Mouse (Mus musculus) intestine, embryonic 14.5 days (tissue): ENCODE measurements around the gene Lmntd2. TPM values are rescaled to one million over a fixed set of nuclear protein-coding genes. Genes with fewer than 3 reads are reported as not detected.
A peak's percentile ranks its signal among the peaks of the same experiment; 100 is the strongest.
"Not testable (repeated sequence)": the region's sequence is repeated elsewhere in the genome, so short reads cannot be mapped to it uniquely, and the experiment has no call there.

Experiments used
- ATAC-seq: fragments of 200-750 bp; cut with Nextera tagmentation; replicated peaks from 2 replicates; pipeline ENCODE4 v1.8.0; 2017; ENCODE audit warnings: low read depth, moderate number of reproducible peaks, moderate TSS enrichment, moderate library complexity; ENCODE audit not compliant: low FRiP score, low TSS enrichment
- DNase-seq: peaks from one replicate; pipeline ENCODE4 v3.0.0-alpha.2; 2018; ENCODE audit warnings: low spot score
- H3K27ac ChIP-seq: fragments of 300-500 bp; sonication (generic); 2 replicates; pipeline ENCODE4 v1.5.1; 2014; ENCODE audit warnings: low read depth, mild to moderate bottlenecking, control low read depth
- H3K27me3 ChIP-seq: fragments of 300-500 bp; sonication (generic); replicated peaks from 2 replicates; pipeline ENCODE4 v1.6.1; 2014; ENCODE audit warnings: low read length, control low read depth; ENCODE audit not compliant: control insufficient read depth, insufficient read depth
- H3K36me3 ChIP-seq: fragments of 300-500 bp; sonication (generic); 2 replicates; pipeline ENCODE4 v1.6.1; 2014; ENCODE audit warnings: low read length, control low read depth; ENCODE audit not compliant: control insufficient read depth, insufficient read depth
- H3K4me1 ChIP-seq: fragments of 300-500 bp; sonication (generic); replicated peaks from 2 replicates; pipeline ENCODE4 v1.6.1; 2014; ENCODE audit warnings: low read length, control low read depth, mixed read lengths; ENCODE audit not compliant: control insufficient read depth, insufficient read depth
- H3K4me2 ChIP-seq: fragments of 300-500 bp; sonication (generic); 2 replicates; pipeline ENCODE4 v1.6.1; 2014; ENCODE audit warnings: low read length
- H3K4me3 ChIP-seq: fragments of 300-500 bp; sonication (generic); 2 replicates; pipeline ENCODE4 v1.5.1; 2014; ENCODE audit warnings: low read depth, low read length, control low read depth, mixed read lengths
- H3K9ac ChIP-seq: fragments of 300-500 bp; sonication (generic); 2 replicates; pipeline ENCODE4 v1.6.1; 2014; ENCODE audit warnings: mild to moderate bottlenecking, low read length
- H3K9me3 ChIP-seq: fragments of 300-500 bp; sonication (generic); 2 replicates; pipeline ENCODE4 v1.6.1; 2016; ENCODE audit warnings: low read length, control low read depth; ENCODE audit not compliant: control insufficient read depth
- WGBS: fragments of 180-500 bp; shearing (Covaris S2); extraction: QIAGEN DNeasy Blood & Tissue Kit; methylation state at CpG from one replicate; pipeline ENCODE4 v1.1.7; 2014; 5-methylcytosine and 5-hydroxymethylcytosine counted together
- polyA plus RNA-seq: library from polyadenylated mRNA; unstranded; fragments of >200 nt; fragmentation: Nextera tagmentation; extraction: Ambion mirVana; gene quantifications from 2 replicates; pipeline ENCODE4 v1.2.1, GENCODE M21; 2014

The Lmntd2 gene
- 2.7 and 2.8 TPM in 2 replicates for polyA plus RNA-seq

DNA sequence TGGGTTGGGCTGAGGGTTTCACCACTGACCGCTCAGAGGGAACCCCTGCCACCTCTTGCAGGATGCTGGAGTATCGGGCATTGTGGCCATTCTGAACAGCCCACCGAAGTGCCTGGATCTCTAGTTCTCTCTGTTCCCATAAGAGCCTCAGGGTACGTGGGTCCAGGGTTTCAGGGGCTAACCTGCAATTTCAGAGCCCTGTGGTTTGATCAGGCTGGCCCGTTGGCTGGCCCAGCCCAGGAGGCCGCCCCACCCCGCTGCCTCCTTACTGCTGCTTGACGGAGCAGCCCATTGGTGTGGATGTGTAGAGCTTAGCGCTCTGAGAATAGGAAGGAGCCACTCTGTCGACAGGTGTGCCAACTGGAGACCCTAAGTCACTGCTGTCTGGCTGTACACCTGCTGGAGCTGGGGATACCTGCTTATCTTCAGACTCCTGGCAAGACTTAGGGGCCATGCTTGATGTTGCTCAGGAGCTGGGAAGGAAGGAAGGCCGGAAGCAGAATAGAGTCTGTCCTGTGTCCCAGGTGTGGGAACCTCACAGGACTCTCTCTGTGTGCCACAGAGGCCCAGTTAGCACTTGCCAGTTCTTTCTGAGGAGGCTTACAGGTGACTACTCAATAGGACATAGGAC, at the start of gene Lmntd2:
TSS of gene Lmntd2 (minus strand) at position 476 of the 631 bp plus-strand sequence.
- ATAC-seq (no peak), DNase-seq (no peak)
- Histone ChIP-seq H3K4me3 (peak within 1 kb of the TSS; percentile 62), H3K9me3 (no peaks in the 10 kb centered on the region), H3K9ac (peak within 1 kb of the TSS; percentile 64), H3K36me3 (peaks cover 4% of the 10 kb centered on the region; the same call in 1 of the 2 replicates), H3K4me2 (peak within 1 kb of the TSS; percentile 84), H3K4me1 (peaks cover 14% of the 10 kb centered on the region; the same call in 1 of the 2 replicates), H3K27ac (peak within 1 kb of the TSS; percentile 85), H3K27me3 (no peaks in the 10 kb centered on the region)
- 89% methylated on average over 11 of the region's 11 CpGs for WGBS

DNA sequence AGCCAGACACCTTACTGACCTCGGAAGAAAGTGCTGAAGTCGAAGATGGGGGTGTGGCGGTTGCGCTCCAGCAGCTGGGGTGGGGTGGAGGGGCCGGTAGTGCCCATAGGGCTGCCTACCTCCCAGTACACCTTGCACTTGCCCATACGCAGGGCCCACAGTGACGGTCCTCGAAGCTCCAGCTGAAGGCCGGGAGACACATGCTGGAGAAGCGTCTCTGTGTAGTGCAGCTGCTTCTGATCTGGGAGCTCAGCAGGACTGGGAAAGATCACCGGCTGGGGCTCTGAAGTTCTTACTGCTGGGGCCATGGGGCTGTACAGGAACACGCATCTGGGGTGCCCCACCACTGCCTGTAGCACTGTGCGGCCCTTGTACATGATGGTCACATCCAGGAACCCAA, 49.8 kb upstream of the Lmntd2 start:
- H3K27ac ChIP-seq, result no peak overlapping the region
- peaks cover 9% of the 10 kb centered on the region; the same call in 1 of the 2 replicates for H3K4me1 ChIP-seq
- no peak overlapping the region for H3K4me3 ChIP-seq
- ATAC-seq (no peak), DNase-seq (no peak)
- peaks cover 59% of the 10 kb centered on the region for H3K36me3 ChIP-seq
- no peaks in the 10 kb centered on the region for H3K9me3 ChIP-seq
- no peak overlapping the region for H3K9ac ChIP-seq
- no peak overlapping the region for H3K4me2 ChIP-seq
- H3K27me3 ChIP-seq, result no peaks in the 10 kb centered on the region
- 85% methylated on average over 13 of the region's 13 CpGs for WGBS

DNA sequence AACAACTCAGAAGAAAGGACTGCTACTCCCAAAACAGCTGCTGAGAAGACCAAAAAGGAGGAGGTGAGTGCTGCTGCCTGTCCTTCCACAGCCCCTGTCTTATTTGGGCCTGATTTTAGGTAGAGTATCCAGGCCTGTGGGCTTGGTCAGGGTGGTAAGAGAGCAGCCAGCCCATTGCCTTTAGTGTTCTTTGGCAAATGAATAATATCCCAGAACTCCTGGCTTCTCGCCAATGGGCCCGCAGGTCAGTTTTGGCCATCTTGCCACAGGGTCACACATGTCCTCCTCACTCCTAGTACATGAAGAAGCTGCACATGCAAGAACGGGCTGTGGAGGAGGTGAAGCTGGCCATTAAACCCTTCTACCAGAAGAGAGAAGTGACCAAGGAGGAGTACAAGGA, 47.6 kb upstream of the Lmntd2 start:
- no peak for DNase-seq
- H3K4me2 ChIP-seq, result no peak overlapping the region
- no peak for ATAC-seq
- H3K27ac ChIP-seq, result no peak overlapping the region
- H3K9ac ChIP-seq, result no peak overlapping the region
- peaks cover 7% of the 10 kb centered on the region; the same call in 1 of the 2 replicates for H3K4me1 ChIP-seq
- WGBS, result 90% methylated on average over 3 of the region's 3 CpGs
- no peaks in the 10 kb centered on the region for H3K9me3 ChIP-seq
- no peak overlapping the region for H3K4me3 ChIP-seq
- H3K36me3 ChIP-seq, result peaks cover 81% of the 10 kb centered on the region
- H3K27me3 ChIP-seq, result no peaks in the 10 kb centered on the region

DNA sequence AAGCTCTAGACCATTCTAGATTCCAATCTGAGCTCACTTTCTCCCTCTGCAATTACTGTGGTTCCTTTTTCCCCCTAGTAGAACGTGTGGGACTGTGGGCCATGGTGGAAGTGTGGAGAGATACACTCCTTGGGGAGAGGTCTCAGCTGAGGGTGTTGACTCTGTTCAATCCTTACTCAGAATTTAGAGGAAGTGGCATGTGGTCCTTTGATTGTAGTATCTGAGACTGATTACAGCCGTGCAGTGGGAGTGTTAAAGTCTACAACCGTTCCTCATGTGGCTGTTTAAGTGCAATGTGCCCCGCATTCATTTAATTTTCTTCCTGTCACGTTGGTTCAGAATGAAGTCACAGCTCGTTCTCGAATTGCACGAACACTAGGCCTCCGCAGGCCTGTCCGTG, 42.3 kb upstream of the Lmntd2 start:
- no peak for DNase-seq
- Histone ChIP-seq H3K4me3 (no peak overlapping the region), H3K4me2 (no peak overlapping the region), H3K36me3 (peaks cover 96% of the 10 kb centered on the region), H3K27ac (no peak overlapping the region), H3K27me3 (no peaks in the 10 kb centered on the region), H3K4me1 (no peaks in the 10 kb centered on the region), H3K9me3 (no peaks in the 10 kb centered on the region), H3K9ac (no peak overlapping the region)
- 90% methylated on average over 10 of the region's 10 CpGs for WGBS
- no peak for ATAC-seq

DNA sequence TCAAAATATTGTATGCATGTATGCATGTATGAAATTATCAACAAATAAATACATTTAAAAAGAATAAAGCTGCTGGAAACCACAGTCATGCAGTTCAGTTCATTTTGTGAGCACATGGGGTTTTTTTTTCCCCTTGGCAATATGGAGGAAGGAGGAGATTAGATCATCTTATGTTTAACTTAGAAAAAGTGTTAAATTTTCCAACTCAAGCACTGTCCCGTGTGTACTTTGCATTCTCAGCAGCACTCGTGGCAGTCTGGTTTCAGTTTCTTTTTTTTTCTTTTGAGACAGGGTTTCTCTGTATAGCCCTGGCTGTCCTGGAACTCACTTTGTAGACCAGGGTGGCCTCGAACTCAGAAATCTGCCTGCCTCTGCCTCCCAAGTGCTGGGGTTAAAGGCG, 36.6 kb upstream of the Lmntd2 start:
- H3K27me3 ChIP-seq, H3K9ac ChIP-seq, H3K27ac ChIP-seq, DNase-seq, H3K4me1 ChIP-seq, H3K9me3 ChIP-seq, ATAC-seq, H3K4me3 ChIP-seq, H3K4me2 ChIP-seq: not testable (repeated sequence)
- peaks cover 93% of the 10 kb centered on the region for H3K36me3 ChIP-seq
- 84% methylated on average over 4 of the region's 4 CpGs for WGBS

DNA sequence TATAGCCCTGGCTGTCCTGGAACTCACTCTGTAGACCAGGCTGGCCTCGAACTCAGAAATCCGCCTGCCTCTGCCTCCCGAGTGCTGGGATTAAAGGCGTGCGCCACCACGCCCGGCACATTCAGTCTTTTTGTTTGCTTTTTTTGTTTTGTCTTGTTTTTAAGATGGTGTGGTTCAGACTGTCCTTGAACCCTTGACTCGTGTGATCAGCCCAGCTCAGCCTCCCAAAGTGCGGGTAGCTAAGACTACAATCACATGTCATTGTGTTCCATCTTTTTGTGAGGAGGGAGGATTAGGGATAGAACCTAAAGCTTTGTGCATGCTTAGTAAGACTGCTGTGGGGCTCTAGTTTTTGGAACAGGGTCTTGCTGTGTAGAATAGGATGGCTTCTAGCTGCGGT, 17.7 kb upstream of the Lmntd2 start:
- ATAC-seq, result no peak
- no peak overlapping the region for H3K4me2 ChIP-seq
- H3K4me1 ChIP-seq, result peaks cover 14% of the 10 kb centered on the region
- 91% methylated on average over 10 of the region's 10 CpGs for WGBS
- no peak overlapping the region for H3K4me3 ChIP-seq
- no peak overlapping the region for H3K27ac ChIP-seq
- no peak overlapping the region for H3K9ac ChIP-seq
- DNase-seq, result no peak
- no peaks in the 10 kb centered on the region for H3K9me3 ChIP-seq
- no peaks in the 10 kb centered on the region for H3K27me3 ChIP-seq
- H3K36me3 ChIP-seq, result peaks cover 61% of the 10 kb centered on the region

DNA sequence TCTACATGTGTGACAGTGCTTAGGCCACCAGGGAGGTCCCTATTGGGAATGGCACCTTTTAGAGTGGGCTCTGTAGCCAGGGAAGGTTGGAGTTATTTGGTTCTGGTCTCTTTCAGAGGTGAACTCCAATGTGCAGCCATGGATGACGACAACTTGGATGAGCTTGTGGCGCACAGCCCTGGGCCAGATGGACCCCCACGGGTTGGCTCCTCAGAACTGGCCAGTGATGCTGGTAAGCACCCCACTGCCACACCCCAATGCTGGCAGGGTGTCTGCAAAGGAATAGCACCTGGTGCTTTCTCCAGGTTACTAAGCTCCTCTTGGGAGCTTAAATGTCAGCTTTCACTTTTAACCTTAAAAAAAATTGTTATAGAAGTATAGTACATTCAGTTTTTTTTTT, 17.2 kb upstream of the Lmntd2 start:
- no peak for DNase-seq
- no peak overlapping the region for H3K4me2 ChIP-seq

DNA sequence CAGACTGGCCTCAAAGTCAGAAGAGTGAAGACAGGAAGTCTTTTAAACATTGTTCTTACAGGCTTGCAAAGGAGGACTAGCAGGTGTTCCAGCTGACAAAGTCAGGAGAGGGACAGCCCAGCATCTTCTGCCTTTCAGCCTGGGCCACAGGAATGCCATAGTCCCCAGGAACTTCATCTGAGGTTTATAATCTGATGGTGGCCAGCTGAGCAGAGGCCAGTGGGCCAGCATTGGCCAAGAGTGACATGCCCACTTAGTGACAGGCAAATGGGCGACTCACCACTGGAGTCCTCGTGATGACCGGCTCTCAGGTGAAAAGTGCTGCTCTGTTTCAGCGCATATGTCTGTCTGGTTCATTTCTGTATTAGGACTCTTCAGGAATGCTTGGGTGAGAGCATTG, 16.7 kb upstream of the Lmntd2 start:
- 91% methylated on average over 4 of the region's 4 CpGs for WGBS
- ATAC-seq, result no peak
- H3K4me2 ChIP-seq, result no peak overlapping the region
- H3K9ac ChIP-seq, result no peak overlapping the region
- H3K4me3 ChIP-seq, result no peak overlapping the region
- peaks cover 14% of the 10 kb centered on the region for H3K4me1 ChIP-seq
- no peaks in the 10 kb centered on the region for H3K27me3 ChIP-seq
- no peaks in the 10 kb centered on the region for H3K9me3 ChIP-seq
- no peak for DNase-seq
- H3K27ac ChIP-seq, result no peak overlapping the region
- H3K36me3 ChIP-seq, result peaks cover 51% of the 10 kb centered on the region

More for the DNA sequence above, 17.2 kb upstream of the Lmntd2 start:
- ATAC-seq, result no peak
- Histone ChIP-seq H3K27ac (no peak overlapping the region), H3K4me3 (no peak overlapping the region), H3K4me1 (peaks cover 14% of the 10 kb centered on the region), H3K36me3 (peaks cover 57% of the 10 kb centered on the region), H3K9ac (no peak overlapping the region), H3K9me3 (no peaks in the 10 kb centered on the region), H3K27me3 (no peaks in the 10 kb centered on the region)
- WGBS, result 94% methylated on average over 3 of the region's 3 CpGs

DNA sequence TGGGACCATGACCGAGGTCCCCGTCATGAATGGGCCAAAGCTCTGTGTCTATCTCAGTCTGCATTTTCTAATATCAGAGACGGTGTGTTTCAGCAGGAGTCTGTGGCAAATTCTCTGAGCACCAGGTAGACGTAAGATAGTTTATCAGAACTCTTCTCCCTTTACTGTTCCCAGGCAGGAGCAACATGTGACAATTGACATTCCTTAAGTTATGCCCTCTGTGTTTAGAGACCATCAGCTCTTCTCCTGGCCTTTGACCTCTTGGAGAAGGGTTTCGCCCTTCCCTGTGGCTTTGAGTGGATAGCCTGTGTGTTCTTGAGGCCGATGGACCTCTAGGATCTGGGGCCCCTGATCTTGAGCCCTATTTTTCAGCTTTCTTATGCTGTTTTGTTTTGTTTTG, 15.8 kb upstream of the Lmntd2 start:
- Histone ChIP-seq H3K9me3 (no peaks in the 10 kb centered on the region), H3K4me3 (peak overlapping the region; percentile 94), H3K4me1 (peaks cover 14% of the 10 kb centered on the region), H3K27ac (no peak overlapping the region), H3K27me3 (no peaks in the 10 kb centered on the region), H3K4me2 (peak overlapping the region; percentile 98), H3K9ac (peak overlapping the region; percentile 95), H3K36me3 (peaks cover 42% of the 10 kb centered on the region)
- no peak for ATAC-seq
- 55% methylated on average over 6 of the region's 6 CpGs for WGBS
- no peak for DNase-seq
